Mouse (Mus musculus) gastrocnemius, adult 18-20 months (tissue): ENCODE data around the gene Pik3c2g. TPM values are rescaled to one million over a fixed set of nuclear protein-coding genes. Genes with fewer than 3 reads are reported as not detected.
"Not testable (repeated sequence)": the region's sequence is repeated elsewhere in the genome, so short reads cannot be mapped to it uniquely, and the experiment has no call there.

Source experiments
- DNase-seq: peaks from one replicate; pipeline ENCODE4 v3.0.0; 2021; ENCODE audit warnings: low spot score
- total RNA-seq, 2 experiments: library from RNA; stranded (reverse); gene quantifications; 2 replicates each; pipeline ENCODE4 v1.2.3; 2021

Gene Pik3c2g
- total RNA-seq, 2 experiments from 2014 or later = not detected

DNA sequence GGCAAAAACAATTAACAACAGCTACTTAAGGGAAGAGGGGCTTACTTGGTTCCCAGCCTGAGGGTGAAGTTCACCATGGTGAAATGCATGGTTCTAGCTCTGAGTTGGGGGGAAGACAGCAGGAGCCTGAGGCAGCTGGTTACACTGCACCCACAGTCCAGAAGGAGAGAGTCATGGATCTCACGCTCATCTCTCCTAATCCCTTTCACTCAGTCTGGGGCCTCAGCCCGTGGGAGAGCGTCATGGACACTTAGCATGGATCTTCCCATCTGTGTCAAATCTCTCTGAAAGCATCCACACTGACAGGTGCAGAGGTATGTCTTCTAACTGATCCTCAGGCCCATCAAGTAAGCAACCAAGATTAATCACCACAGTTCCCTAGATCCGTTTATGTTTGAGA lies 320.1 kb downstream of the Pik3c2g start:
- no peak for DNase-seq

DNA sequence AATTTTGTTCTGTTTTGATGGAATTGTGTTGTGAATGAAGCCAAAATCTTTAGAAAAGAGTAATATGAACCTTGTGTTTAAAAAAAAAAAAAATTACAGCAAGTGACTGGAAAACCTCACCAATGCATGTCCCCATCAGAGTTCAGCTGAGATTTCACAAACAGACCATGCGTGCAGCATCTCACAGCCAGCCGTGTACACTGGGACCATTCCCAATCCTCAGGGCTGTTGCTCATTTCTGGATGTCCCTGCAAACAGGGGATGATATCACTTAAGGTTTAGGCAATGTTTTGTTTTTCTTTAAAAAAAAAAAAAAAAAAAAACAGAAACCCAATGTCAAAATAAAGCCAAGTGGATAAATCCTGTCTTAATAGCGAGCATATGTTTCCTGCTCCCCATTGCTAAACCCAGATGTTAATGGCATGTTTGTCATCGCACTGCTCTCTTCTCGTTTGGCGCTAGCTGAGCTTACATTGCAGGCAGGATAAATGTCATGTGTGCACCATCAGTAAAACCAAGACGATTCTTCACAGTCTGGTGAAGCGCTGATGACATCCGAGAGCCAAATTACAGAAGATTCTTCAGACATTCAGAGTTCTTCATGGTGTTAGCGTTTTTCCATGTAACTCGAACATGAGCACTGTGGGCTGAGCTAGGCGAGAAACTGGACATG lies 322.1 kb downstream of the Pik3c2g start:
- peak; percentile 66 for DNase-seq

DNA sequence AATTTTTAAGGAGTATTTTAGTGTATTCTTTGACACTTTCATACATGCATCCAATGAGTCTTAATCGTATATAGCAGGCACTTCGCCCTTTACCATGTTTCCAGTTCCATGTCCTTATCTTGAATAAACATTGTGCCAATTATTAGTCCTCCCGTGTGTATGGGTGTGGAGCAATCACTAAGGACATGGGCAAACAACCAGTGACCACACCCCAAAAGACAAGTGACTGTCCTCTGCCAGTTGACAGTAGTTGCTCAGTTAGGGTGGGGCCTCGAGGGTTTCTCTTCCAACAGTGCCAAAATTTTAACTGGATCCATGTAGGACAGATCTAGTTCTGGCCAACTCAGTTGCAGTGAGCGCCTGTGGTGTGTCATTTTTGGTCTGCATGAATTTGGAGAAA lies 341.7 kb downstream of the Pik3c2g start:
- peak; percentile 6 for DNase-seq

DNA sequence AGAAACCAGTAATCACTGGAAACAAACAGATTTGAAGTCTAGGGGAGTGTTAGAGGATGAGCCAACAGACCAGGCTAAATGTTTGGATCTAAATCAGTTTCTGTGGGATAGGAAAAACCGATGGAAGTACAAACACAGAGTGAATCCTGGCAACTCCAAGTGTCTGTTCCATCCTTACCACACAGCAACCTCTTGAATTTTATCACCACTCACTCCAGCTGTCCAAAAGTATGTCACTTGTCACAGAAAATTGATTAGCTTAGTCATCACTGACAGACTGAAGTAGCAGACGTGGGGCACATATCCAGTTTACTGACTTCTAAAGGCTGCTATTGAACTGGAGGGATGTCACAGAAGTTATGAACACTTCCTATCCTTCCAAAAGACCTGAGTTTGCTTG lies 347.8 kb downstream of the Pik3c2g start:
- no peak for DNase-seq

DNA sequence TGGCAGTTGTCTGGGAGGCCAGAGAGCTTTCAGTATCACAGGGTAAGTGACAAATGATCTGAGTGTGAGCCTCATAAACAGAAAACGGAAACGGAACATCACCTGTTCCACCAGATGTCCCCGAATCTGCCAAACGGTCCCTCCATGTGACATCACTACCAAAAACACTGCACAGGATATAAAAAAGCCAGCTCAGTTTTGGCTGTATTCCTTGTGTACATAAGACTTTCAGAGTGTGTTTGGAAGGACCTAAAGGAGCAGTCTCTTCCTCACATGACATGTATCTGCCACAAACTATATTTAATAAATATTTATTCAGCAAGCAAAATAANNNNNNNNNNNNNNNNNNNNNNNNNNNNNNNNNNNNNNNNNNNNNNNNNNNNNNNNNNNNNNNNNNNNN lies 350.6 kb downstream of the Pik3c2g start:
- not testable (repeated sequence) for DNase-seq

DNA sequence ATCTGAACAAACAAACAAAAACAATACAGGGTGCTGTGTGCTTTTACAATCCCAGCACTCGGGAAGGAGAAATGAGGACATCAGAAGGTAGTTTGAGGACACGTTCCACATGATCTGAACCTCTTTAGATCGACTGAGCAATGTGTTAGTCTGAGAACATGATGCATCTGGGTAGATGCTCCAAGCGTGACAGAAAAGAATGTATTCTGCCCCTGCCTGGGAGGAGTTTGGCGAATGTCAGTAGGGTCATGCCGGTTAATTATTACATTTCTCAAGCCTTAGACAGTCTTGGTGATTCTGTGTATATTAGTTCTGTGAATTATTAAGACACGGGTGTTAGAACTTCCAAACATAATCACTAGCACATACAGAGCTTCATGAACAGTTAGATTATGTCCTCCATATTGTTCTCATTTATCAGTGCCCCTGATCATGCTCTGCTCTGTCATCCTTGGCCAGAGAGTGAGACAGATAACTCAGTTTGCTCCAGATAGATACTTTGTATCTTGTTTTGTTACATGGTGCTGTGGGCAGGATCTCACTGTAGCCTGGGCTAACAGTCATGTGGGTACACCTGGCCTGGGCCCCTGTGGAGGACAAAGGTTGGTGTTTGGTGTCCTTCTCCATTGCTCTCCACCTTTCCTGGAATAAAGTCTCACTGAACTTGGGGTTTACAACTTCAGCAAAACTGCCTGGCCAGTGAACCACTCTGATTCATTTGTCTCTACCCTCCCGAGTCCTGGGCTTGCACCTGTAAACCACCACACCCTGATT lies 360.3 kb downstream of the Pik3c2g start:
- no peak for DNase-seq

DNA sequence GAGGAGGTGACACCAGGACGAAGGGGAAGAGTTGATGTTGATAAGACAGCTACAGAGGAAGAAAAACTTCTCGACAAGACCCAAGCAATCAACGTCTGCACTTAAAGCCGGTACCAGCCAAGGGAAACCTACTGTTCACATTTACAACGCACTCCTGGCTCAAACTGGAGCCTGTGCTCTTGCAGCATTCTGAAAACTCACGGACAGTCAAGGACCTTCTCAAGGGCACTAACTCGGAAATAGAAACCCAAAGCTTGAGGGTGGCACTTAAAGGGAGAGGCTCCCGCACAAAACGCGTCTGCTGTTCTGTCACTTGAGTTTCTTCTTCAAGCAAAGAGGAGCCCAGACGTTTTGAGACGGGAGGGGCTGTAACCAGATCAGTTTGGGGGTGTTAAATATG lies 366.6 kb downstream of the Pik3c2g start:
- DNase-seq = no peak

DNA sequence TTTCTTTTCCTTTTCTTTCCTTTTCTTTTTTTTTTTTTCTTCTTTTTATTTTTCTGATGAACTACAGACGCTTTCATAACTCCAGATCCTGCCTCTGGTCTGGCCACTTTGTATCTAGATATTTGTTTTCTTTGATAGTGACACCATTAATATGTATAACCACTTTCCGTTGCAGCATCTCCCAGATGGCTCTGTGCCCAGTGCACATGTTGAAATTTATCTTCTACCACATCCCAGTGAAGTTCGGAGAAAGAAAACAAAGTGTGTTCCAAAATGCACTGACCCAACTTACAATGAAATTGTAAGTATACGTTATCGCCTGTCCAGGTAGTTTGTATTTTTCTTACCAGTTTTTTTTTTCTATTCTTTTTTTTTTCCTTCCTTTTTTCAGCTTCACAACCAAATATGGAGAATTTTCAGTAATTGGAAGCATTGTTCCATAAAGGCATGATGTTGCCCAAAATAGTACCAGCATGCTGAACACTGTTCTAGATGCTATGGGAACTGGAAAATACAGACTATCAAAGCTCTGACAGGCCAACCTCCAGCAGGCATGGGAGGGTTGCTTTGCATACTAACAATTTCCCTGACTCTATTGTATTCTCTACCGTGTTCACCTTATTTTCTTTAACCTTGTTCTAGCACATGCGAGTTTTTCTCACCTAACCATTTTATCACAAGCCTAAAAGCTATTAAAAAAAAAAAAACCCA lies 370.7 kb downstream of the Pik3c2g start:
- no peak for DNase-seq

DNA sequence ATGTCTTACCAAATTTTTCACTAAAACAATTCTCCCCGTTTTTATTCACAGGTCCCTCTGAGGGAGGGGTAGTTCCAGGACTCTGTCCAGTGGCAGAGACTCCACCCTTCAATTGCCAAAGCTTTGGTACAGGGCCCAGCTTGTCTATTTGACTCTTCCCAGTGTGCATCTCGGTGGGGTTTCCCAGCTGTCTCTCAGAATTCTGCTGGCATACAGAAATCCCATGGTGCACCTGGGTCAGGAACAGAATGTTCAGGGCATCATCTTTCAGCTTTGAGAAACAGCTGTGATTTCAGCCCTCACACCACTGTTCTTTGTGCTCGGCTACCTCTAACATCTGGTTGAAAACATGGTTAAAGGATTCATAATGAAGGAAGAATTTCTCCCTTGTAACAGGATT lies 376.8 kb downstream of the Pik3c2g start:
- peak; percentile 63 for DNase-seq

DNA sequence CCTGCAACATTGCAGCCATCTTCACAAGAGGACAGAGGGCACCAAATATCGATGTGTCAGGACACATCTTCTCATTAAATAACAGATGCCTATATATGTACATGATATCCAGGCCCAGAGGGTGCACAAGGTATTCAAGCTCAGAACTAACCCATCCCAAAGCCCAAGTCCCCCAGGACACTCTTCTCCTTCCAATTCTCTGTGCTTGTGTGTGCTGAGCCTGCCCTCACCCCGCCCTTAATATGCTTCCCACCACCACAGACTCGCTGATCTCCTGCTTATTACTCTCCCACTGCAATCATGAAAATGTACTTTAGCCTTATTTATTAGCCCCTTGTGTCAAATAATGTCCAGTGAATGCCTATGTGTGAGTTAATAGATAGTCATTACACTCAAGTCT lies 377.9 kb downstream of the Pik3c2g start:
- no peak for DNase-seq

DNA sequence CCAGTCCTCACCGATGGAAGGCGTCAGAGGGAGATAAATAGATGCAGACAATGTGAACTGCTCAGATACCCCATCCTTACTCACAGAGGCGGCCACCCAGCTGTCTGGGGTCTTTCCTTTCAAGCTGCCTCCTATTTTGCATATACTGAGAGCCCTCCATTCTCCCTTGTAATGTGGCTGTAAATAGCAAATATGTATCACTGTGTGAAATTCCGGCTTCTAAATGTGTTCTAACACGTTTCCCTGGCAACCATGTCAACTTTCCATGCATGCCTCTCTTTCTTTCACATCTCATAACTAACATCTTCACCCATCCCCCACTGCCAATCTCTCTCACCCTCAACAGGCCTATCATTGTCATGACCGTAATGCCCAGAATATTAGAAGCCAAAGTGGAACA lies 379.7 kb downstream of the Pik3c2g start:
- DNase-seq = no peak

DNA sequence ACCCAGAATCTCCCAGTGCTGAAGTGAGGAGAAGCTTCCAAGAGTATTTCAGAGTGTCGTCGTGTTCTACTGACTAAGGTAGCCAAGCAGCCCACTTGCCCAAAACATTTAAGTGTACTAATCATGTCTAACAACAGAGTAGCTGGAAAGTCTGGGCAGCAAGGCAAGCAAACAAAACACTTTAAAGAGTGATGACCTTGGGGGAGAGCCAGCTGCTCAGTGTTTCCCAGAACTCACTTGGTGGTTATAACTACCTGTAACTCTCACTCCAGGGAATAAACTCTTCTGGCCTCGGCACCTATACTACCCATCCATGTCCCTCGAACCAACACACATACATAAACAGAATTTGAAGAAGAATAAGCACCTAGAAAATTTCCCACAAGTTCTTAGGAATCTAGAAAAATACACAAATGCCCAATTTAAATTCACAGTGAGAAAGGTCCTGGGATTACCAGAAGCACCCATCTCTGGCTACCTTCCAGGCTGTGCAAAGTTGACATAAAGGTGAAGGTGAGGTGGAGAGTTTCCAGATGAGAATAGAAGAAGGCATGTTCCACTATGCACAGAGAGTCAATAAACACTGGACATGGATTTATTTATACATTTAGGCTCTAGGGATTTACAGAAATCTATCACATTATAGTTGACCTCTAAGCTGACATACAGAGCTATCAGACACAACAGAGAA lies 384.7 kb downstream of the Pik3c2g start:
- no peak for DNase-seq

DNA sequence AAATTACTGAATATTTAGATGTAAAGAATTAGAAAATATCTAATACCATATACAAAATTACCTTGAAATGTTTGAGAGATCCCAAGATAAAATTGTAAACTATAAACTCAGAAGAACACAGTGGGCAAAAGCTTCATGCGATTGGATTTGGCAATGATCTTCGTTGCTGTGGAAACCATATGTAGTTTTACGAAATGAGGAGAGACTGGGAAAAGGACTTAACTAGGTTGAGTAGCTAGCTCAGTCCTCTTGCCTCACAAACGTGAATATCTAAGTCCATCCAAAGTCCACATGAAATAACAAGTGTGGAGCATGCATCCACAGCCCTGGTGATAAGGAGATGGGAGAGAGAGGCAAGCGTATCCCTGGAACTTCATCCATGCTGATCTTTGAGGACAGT lies 387.6 kb downstream of the Pik3c2g start:
- DNase-seq = no peak

DNA sequence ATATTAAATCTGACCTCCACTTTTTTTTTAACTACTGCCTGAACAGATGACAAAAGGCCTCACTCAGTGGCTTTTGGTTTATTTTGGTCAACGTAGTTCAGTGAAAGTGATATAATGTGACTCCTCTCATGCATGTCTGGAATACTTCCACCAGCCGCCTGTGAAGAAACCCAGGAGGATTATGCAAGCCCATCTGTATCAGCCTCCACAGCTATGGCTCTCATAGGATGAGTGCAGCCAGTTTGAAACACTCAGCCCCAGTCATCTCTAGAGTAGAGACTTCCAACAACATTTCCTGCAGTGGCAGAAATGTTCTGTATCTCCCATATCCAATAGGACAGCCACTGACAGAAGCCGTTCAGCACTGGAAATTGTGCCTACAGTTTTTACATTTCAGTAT lies 391.1 kb downstream of the Pik3c2g start:
- DNase-seq = no peak

DNA sequence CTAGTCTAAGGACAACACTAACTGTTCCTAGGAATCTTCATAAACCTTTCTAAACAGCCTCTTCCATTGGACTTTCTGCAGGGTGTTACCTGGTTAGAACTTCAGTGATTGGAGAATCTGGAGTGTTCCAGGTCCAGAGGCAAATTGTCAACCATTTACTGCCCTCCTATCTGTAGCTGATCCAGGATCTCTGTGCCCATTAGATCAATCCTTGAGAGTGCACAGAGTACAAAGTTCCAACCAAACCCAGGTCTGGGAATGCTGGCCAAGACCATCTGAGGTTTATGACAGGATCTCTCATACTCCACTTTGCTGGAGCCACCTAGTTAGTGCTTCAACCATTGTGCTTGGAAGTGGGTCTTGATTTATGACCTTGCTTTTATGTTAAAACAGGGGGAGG lies 394.0 kb downstream of the Pik3c2g start:
- DNase-seq = no peak

DNA sequence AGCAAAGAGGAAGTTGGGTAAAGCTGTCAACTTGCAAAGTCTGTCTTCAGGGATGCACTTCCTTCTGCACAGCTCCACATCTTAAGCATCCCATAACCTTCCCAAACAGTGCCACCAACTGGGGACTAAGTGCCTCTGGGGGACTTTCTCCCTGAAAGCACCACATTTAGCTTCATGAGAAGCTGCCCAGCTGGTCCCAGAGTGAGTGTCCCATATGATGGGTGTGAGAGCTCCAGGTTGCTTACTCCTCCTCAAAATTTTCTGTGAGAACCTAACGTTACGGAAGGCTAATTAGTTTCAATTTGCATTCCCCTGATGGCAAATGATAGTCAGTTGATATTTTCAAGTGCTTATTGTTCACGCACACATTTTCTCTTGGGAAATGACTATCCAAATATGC lies 397.0 kb downstream of the Pik3c2g start:
- DNase-seq = no peak

DNA sequence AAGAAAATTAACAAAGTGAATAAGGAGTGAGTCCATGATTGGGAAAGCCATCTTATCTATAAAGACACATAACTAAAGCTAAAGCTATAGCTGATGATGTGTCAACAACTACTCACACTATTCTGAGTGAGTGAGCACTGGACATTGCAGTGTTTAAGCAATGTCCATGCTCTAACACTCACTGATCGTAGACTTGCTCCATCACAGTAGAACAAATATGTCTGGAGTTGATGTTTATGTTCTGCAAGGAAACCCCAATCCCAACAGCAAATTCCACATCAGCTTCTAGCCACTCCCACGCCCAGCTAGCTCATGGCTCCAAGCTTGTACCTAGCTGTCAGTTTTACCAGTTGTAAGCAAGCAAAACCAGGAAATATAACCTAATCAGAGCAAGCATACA lies 399.5 kb downstream of the Pik3c2g start:
- DNase-seq = no peak

DNA sequence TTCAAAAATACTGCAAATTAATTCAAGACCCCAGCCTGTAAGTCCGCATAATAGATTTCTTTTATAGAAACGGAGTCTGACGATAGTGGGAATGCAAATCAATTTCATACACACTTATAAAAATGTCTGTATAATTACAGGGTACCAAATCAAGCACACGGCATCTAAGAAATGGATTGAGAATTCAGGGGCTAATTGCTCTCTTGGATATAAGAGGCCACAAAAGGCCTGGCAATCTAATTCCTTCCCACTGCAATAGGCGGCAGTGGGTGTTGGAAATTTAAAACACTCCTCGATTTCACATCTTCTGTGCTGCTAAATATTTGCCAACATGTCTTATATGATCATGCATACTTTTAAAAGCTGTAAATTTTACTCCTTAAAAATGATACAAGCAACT lies 402.1 kb downstream of the Pik3c2g start:
- DNase-seq = no peak

DNA sequence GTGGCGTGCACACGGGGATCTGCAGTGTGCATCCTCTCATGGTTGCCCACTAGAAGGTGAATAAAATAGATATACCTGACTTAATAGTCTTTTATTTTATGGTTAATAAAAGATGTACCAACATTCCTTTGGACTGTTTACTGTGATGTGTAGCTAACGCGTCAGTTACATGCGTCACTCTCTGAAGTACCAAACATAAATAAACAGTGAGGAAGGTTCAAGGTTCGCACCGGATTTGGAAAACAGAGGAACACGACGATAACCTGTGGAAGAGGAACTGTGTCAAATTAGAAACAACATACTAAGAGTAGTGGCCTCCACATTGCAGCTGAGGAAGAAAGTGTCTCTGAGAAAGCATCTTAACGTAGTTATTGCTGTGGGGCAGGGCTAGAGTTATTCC lies 402.6 kb downstream of the Pik3c2g start:
- no peak for DNase-seq

DNA sequence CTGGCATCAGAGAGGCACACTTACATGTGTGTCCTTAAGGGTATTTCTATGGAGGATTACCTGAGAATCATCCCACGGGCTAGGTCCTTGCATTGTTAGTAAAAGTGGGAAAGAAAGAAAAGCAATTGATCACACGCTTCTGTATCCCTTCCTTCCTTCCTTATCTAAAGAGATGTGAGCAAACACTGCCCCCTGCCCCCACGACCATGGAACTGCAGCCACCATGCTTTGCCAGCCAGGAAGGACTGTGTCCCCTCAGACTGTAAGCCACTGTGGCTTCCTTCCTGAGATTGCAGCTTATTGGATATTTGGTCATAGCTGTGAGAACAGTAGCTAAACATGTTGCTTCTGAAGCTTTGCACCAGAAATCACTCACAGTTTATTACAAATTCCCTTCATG lies 418.2 kb downstream of the Pik3c2g start:
- DNase-seq = no peak
